Mouse (Mus musculus) forebrain, postnatal 0 days (tissue): Measurements from ENCODE around the gene Egf. TPM values are rescaled to one million over a fixed set of nuclear protein-coding genes. Genes with fewer than 3 reads are reported as not detected.

ENCODE experiments used
- ATAC-seq: fragments of 200-750 bp; cut with Nextera tagmentation; 2 replicates; pipeline ENCODE4 v1.8.0; 2017; ENCODE audit warnings: mild to moderate bottlenecking, moderate library complexity
- DNase-seq: peaks from one replicate; pipeline ENCODE4 v3.0.0-alpha.2; 2015
- H3K27ac ChIP-seq: fragments of 300-500 bp; sonication (generic); 2 replicates; pipeline ENCODE4 v1.5.1; 2014; ENCODE audit warnings: low read depth, mild to moderate bottlenecking, antibody characterized with exemption, low read length, moderate library complexity, mixed read lengths
- H3K27me3 ChIP-seq: fragments of 300-500 bp; sonication (generic); 2 replicates; pipeline ENCODE4 v1.6.1; 2014; ENCODE audit warnings: mild to moderate bottlenecking, low read length, mixed read lengths; ENCODE audit not compliant: insufficient read depth
- H3K36me3 ChIP-seq: fragments of 300-500 bp; sonication (generic); 2 replicates; pipeline ENCODE4 v1.6.1; 2014; ENCODE audit warnings: mild to moderate bottlenecking, moderate library complexity; ENCODE audit not compliant: insufficient read depth
- H3K4me1 ChIP-seq: fragments of 300-500 bp; sonication (generic); 2 replicates; pipeline ENCODE4 v1.6.1; 2014; ENCODE audit warnings: antibody characterized with exemption; ENCODE audit not compliant: insufficient read depth
- H3K4me2 ChIP-seq: fragments of 300-500 bp; sonication (generic); 2 replicates; pipeline ENCODE4 v1.6.1; 2014; ENCODE audit warnings: low read depth, mild to moderate bottlenecking, moderate library complexity
- H3K4me3 ChIP-seq: fragments of 300-500 bp; sonication (generic); 2 replicates; pipeline ENCODE4 v1.5.1; 2014; ENCODE audit warnings: low read depth, low read length, mixed read lengths
- H3K9ac ChIP-seq: fragments of 300-500 bp; sonication (generic); 2 replicates; pipeline ENCODE4 v1.6.1; 2014; ENCODE audit warnings: mild to moderate bottlenecking
- H3K9me3 ChIP-seq: fragments of 300-500 bp; sonication (generic); 2 replicates; pipeline ENCODE4 v1.6.1; 2016; ENCODE audit warnings: low read length
- CTCF ChIP-seq: sonication (generic); IDR thresholded peaks from 2 replicates; pipeline ENCODE4 v1.5.1; 2016; ENCODE audit warnings: antibody characterized with exemption, control low read depth, low read depth
- WGBS: fragments of 180-500 bp; shearing (Covaris S2); extraction: QIAGEN DNeasy Blood & Tissue Kit; methylation state at CpG from one replicate; pipeline ENCODE4 v1.1.7; 2014; 5-methylcytosine and 5-hydroxymethylcytosine counted together
- polyA plus RNA-seq: library from polyadenylated mRNA; unstranded; fragments of >200 nt; fragmentation: Nextera tagmentation; extraction: Ambion mirVana; gene quantifications from 2 replicates; pipeline ENCODE4 v1.2.1, GENCODE M21; 2015
- total RNA-seq: library from RNA; depleted of rRNA; stranded (reverse); fragments of >200 nt; gene quantifications from 2 replicates; pipeline ENCODE4 v1.2.3, GENCODE M21; 2014

Egf gene
- total and polyA plus RNA-seq, 2 experiments from 2014 or later = 1.1 to 7.8 TPM

DNA sequence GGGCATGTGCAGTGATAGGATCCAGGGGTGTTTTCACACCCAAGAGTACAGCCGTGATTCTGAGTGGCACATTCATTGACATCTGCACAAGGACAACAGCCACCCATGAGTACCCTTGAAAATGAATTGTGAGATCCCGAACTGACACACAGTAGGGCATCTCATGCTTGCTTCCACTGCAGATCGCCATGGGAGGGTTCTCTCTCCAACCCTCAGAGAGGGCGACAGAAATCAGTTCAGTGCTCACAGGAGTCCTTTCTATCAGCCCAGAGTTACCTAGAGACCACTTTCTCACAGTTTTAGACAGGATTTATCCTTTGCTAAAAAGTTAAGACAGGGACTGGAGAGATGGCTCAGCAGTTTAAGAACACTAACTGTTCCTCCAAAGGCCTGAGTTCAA, 31.8 kb downstream of the Egf start:
- Histone ChIP-seq H3K27me3 (no peaks in the 10 kb centered on the region), H3K9ac (no peak overlapping the region), H3K36me3 (no peaks in the 10 kb centered on the region), H3K4me3 (no peak overlapping the region), H3K4me1 (no peaks in the 10 kb centered on the region), H3K9me3 (no peaks in the 10 kb centered on the region), H3K27ac (no peak overlapping the region), H3K4me2 (no peak overlapping the region)
- DNase-seq (no peak), ATAC-seq (no peak)
- 54% methylated on average over 4 of the region's 4 CpGs for WGBS
- no peak for TF ChIP-seq CTCF

DNA sequence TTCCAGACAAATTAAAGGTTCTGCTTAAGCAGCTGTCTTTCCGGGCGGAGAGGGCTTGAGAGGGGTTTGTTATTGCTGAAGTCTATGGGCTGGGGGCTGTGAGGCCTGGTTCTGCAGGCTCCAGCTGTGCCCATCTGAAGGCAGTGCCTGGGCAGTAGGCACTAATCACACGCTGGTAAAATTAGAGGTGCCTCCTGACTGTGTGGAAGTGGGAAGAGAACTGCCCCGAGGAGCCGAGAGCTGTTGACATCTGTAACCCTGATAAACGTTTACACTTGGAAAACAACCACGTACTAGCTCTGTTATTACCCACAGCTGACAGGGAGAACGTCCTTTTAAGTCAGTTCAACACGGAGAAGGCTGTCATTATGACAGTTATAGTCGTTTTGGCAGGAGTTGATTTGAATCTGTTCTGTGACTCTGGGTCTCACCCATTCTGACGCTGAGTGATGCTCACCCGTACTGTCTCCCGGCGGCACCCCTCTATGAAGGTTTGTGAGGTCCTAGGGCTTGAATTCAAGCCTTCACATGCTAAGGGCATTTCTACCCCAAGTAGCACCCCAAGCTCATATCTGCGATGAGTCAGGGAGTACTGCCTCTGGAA, 40.5 kb downstream of the Egf start:
- H3K4me1 ChIP-seq = no peaks in the 10 kb centered on the region
- 76% methylated on average over 15 of the region's 15 CpGs for WGBS
- no peak overlapping the region for H3K9ac ChIP-seq
- no peak for TF ChIP-seq CTCF
- H3K4me2 ChIP-seq = no peak overlapping the region
- ATAC-seq = peak; percentile 81
- H3K27me3 ChIP-seq = no peaks in the 10 kb centered on the region
- H3K36me3 ChIP-seq = peaks cover 4% of the 10 kb centered on the region
- H3K27ac ChIP-seq = no peak overlapping the region
- H3K9me3 ChIP-seq = no peaks in the 10 kb centered on the region
- no peak overlapping the region for H3K4me3 ChIP-seq
- DNase-seq = no peak

DNA sequence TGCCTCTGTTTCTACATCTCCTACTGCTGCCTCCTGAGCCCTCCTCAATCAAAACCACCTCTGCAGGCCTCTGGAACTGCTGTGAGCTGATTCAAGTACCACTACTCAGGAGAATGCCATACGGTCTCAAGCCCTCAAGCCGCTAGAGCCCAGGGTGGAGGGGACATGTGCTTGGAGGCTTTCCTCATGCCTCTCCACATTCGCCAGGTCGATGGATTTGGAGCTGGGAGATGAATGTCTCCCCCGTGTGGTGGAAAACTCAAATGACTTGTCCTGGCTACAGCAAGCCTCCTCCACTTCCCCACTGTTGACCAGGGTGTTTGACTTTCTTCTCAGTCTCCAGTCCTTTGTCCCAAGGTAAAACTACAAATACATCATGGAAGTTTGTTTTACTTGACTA, 47.0 kb downstream of the Egf start:
- Histone ChIP-seq H3K27ac (no peak overlapping the region), H3K27me3 (no peaks in the 10 kb centered on the region), H3K4me1 (no peaks in the 10 kb centered on the region), H3K36me3 (peaks cover 4% of the 10 kb centered on the region; the same call in 1 of the 2 replicates), H3K4me2 (no peak overlapping the region), H3K4me3 (no peak overlapping the region), H3K9me3 (no peaks in the 10 kb centered on the region), H3K9ac (no peak overlapping the region)
- WGBS = 19% methylated on average over 5 of the region's 5 CpGs
- TF ChIP-seq CTCF = peak; percentile 74
- ATAC-seq = peak; percentile 40; the same call in 1 of the 2 replicates
- DNase-seq = peak; percentile 59

DNA sequence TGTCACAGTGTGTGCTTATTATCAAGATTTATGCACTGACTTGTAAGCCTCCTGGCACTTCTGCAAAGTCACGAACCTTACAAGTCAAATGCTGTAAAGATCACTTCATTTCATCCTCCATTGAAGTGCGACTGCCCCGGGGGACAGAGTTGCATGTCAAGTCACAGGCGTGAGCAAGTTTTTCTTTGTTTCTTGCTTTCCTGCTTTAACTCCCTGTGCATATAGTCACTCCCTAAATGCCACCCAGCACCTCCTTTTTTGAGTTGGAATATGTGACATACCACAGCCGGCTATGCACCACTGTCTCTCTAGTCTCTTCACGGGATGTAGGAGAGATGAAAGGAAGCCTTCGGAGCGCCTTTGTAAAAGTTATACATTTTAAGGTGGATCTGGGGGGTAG, 56.2 kb downstream of the Egf start:
- Histone ChIP-seq H3K9me3 (no peaks in the 10 kb centered on the region), H3K4me3 (no peak overlapping the region), H3K36me3 (no peaks in the 10 kb centered on the region), H3K27ac (no peak overlapping the region), H3K4me2 (no peak overlapping the region), H3K4me1 (no peaks in the 10 kb centered on the region), H3K9ac (no peak overlapping the region), H3K27me3 (no peaks in the 10 kb centered on the region)
- 89% methylated on average over 8 of the region's 8 CpGs for WGBS
- TF ChIP-seq CTCF = no peak
- no peak for DNase-seq
- no peak for ATAC-seq

DNA sequence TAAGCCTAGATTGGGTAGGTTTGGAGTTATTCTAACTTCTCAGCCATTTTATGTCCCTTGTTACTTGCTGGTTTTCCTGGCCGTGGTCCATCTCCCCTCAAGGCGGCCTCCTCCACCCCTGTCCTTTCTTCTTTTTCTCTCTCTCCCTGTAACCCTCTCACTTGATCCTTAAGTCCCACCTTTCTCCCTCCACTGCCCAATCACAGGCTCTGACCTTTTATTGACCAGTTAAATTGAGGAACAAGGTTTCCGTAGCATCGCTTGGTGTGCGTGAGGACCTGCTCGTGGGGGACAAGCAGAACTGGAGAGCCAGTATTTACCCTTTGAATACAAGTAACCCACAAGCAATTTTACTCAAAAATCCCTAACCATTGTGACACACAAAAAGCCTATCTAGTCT, 56.8 kb downstream of the Egf start:
- no peak for TF ChIP-seq CTCF
- H3K4me2 ChIP-seq = no peak overlapping the region
- no peaks in the 10 kb centered on the region for H3K27me3 ChIP-seq
- no peaks in the 10 kb centered on the region for H3K9me3 ChIP-seq
- H3K27ac ChIP-seq = no peak overlapping the region
- ATAC-seq (no peak), DNase-seq (no peak)
- no peak overlapping the region for H3K4me3 ChIP-seq
- WGBS = 86% methylated on average over 6 of the region's 6 CpGs
- H3K9ac ChIP-seq = no peak overlapping the region
- H3K36me3 ChIP-seq = no peaks in the 10 kb centered on the region
- no peaks in the 10 kb centered on the region for H3K4me1 ChIP-seq

DNA sequence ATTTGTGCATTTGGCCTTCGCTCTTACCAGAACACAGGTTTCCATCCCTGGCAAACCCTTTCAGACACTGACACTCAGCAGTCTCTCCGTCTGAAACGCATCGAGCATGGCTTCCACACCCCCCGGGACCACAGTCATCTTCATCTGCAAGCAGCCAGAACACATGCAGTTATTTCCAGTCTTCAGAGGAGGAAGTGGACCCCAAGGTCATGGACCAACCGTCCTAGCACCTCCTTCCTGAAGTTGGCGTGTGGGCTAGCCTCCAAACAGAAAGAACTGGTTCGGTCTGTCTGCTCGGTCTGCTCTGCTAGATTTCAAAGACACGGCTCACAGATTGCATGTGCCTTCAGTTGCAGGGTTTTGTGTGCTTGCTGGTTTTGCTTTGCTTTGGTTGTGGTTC, 57.4 kb downstream of the Egf start:
- 87% methylated on average over 10 of the region's 10 CpGs for WGBS
- ATAC-seq (no peak), DNase-seq (no peak)
- no peaks in the 10 kb centered on the region for H3K4me1 ChIP-seq
- TF ChIP-seq CTCF = no peak
- no peaks in the 10 kb centered on the region for H3K9me3 ChIP-seq
- H3K27ac ChIP-seq = no peak overlapping the region
- H3K4me3 ChIP-seq = no peak overlapping the region
- H3K27me3 ChIP-seq = no peaks in the 10 kb centered on the region
- no peaks in the 10 kb centered on the region for H3K36me3 ChIP-seq
- no peak overlapping the region for H3K9ac ChIP-seq
- no peak overlapping the region for H3K4me2 ChIP-seq

DNA sequence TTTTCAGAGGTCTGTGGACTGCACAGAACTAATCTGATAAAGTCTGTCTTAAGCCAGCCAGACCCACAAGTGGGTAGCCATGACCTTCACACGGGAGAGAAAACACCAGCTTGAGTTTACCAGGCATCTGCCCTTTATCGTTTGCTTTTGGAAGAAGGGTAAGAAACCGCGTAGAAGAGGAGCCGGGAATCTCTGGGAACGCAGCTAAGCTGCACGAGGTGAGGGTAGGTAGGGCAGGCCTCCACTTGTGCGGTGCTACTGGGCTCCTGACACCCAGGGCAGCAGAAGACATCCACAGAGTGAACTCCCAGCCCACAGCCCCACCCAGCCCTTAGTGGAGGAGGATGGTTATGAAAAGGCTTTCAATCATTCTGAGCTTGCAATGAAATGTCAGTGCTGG, 59.2 kb downstream of the Egf start:
- Histone ChIP-seq H3K9me3 (no peaks in the 10 kb centered on the region), H3K4me1 (no peaks in the 10 kb centered on the region), H3K27ac (no peak overlapping the region), H3K27me3 (no peaks in the 10 kb centered on the region), H3K4me2 (no peak overlapping the region), H3K36me3 (no peaks in the 10 kb centered on the region), H3K4me3 (no peak overlapping the region), H3K9ac (no peak overlapping the region)
- 88% methylated on average over 8 of the region's 8 CpGs for WGBS
- ATAC-seq (no peak), DNase-seq (no peak)
- TF ChIP-seq CTCF = no peak
